Mouse (Mus musculus) liver, adult 2 months (tissue): ENCODE measurements around the gene Zdhhc14.

ENCODE experiments used
- CTCF ChIP-seq: fragments of 200-500 bp; IDR thresholded peaks from 2 replicates; pipeline ENCODE4 v1.5.1; 2011; ENCODE audit warnings: low read depth, low read length, control low read depth
- POLR2A ChIP-seq: fragments of 200-500 bp; IDR thresholded peaks from 2 replicates; pipeline ENCODE4 v1.6.1; 2011; ENCODE audit warnings: low read length, control low read depth; ENCODE audit not compliant: insufficient read depth; ENCODE audit errors: extremely low read depth

- no peak for TF ChIP-seq POLR2A
- TF ChIP-seq CTCF = no peak
Measured at GRCm38 (mm10) chr17:5666652-5667051, 174.3 kb downstream of the Zdhhc14 start.
